23 mouse cellular contexts compared by ENCODE assay signal in genomic region chr17:49304461-49304860, GRCm38 (mm10).
DNase-seq lines count a peak whose midpoint lies in the region; ATAC-seq and TF ChIP-seq lines count a peak whose summit lies in the region.
"Had no signal": no experiment of that assay in that cellular context is flagged by ENCODE, and none has a peak within 500 bp of the region (broad histone marks: within the 10 kb centered on the region; RNA-seq: fewer than 3 reads in every experiment).

No protein-coding gene starts in this region.

- TF ChIP-seq POLR2A in liver, adult 2 months (IDR thresholded peaks at IDR 0.05; ENCODE audit: extremely low read depth, insufficient read depth, low read length), result no peak

- no peak overlapping the region for H3K9ac ChIP-seq in liver, adult 2 months (ENCODE audit: low read depth, low read length)
- H3K9ac ChIP-seq in liver, embryonic 11.5 days (ENCODE audit: low read depth, low read length), result no peak overlapping the region
- H3K9ac ChIP-seq in midbrain, postnatal 0 days (replicated peaks; ENCODE audit: low read length, poor library complexity, severe bottlenecking), result no peak overlapping the region
- H3K9ac ChIP-seq: heart, embryonic 15.5 days; limb, embryonic 15.5 days; lung, embryonic 14.5 days; neural tube, embryonic 13.5 days had no signal

- no peak for DNase-seq in gastrocnemius, adult 2 months
- DNase-seq in gastrocnemius, adult 8-10 months (ENCODE audit: low spot score in 2 of 2), result no peak
- DNase-seq in liver, adult 2 months (ENCODE audit: extremely low read depth, low read depth, low spot score), result no peak
- DNase-seq in liver, embryonic 11.5 days (ENCODE audit: low spot score), result no peak
- DNase-seq in midbrain, postnatal 0 days (ENCODE audit: low spot score), result peak; percentile 40
- DNase-seq in midbrain, embryonic 10.5 days (ENCODE audit: low spot score), result no peak
- DNase-seq in ovary, postnatal 10 days (ENCODE audit: low spot score), result no peak
- DNase-seq: adrenal gland, postnatal 25 days; cerebellum, adult 11 months; cerebellum, adult 9-11 months; heart, postnatal 36 days; left cerebral cortex, postnatal 4 days; lung, embryonic 14.5 days; lung, postnatal 36 days; thymus, adult 18-20 months; thymus, postnatal 36 days had no signal

- TF ChIP-seq CTCF in gastrocnemius, adult 2 months (IDR thresholded peaks at IDR 0.05), result no peak
- TF ChIP-seq CTCF in liver, adult 2 months (IDR thresholded peaks at IDR 0.05; ENCODE audit: low read depth, low read length), result no peak
- no peak for TF ChIP-seq CTCF in midbrain, postnatal 0 days (IDR thresholded peaks at IDR 0.05)

- no peaks in the 10 kb centered on the region for H3K9me3 ChIP-seq in liver, embryonic 11.5 days (ENCODE audit: control insufficient read depth, low read length)
- no peaks in the 10 kb centered on the region for H3K9me3 ChIP-seq in midbrain, postnatal 0 days (ENCODE audit: low read length)
- no peaks in the 10 kb centered on the region for H3K9me3 ChIP-seq in midbrain, embryonic 10.5 days (replicated peaks)
- H3K9me3 ChIP-seq: heart, embryonic 15.5 days; limb, embryonic 15.5 days; neural tube, embryonic 13.5 days had no signal

- no peak overlapping the region for H3K4me2 ChIP-seq in liver, embryonic 11.5 days
- H3K4me2 ChIP-seq in midbrain, postnatal 0 days (ENCODE audit: low read depth, low read length, poor library complexity, severe bottlenecking), result no peak overlapping the region
- H3K4me2 ChIP-seq: heart, embryonic 15.5 days; limb, embryonic 15.5 days; lung, embryonic 14.5 days; neural tube, embryonic 13.5 days had no signal

- WGBS in liver, adult 2 months, result 60% methylated on average over 3 of the region's 3 CpGs
- 84% methylated on average over 3 of the region's 3 CpGs for WGBS in liver, embryonic 11.5 days
- 64% methylated on average over 3 of the region's 3 CpGs for WGBS in midbrain, postnatal 0 days
- 74% methylated on average over 3 of the region's 3 CpGs for WGBS in midbrain, embryonic 10.5 days

- H3K4me3 ChIP-seq in gastrocnemius, adult 2 months, result no peak overlapping the region
- H3K4me3 ChIP-seq in liver, adult 2 months (ENCODE audit: insufficient read depth, low read depth, low read length), result no peak overlapping the region
- no peak overlapping the region for H3K4me3 ChIP-seq in liver, embryonic 11.5 days (ENCODE audit: low read depth, low read length)
- H3K4me3 ChIP-seq in midbrain, postnatal 0 days (ENCODE audit: low read depth, low read length), result no peak overlapping the region
- H3K4me3 ChIP-seq in midbrain, embryonic 10.5 days, result no peak overlapping the region
- H3K4me3 ChIP-seq: forebrain, embryonic 10.5 days; heart, embryonic 15.5 days; limb, embryonic 15.5 days; megakaryocyte, embryonic 14.5 days; myocyte; neural tube, embryonic 13.5 days had no signal

- intact Hi-C loops in gastrocnemius, adult 2 months (cut with DNase I), result no loop called here

- H3K27me3 ChIP-seq in liver, adult 2 months (ENCODE audit: control insufficient read depth, insufficient read depth, low read length), result no peaks in the 10 kb centered on the region
- no peaks in the 10 kb centered on the region for H3K27me3 ChIP-seq in liver, embryonic 11.5 days (replicated peaks; ENCODE audit: control insufficient read depth, insufficient read depth, low read length)
- no peaks in the 10 kb centered on the region for H3K27me3 ChIP-seq in midbrain, postnatal 0 days (ENCODE audit: insufficient read depth, low read length)
- no peaks in the 10 kb centered on the region for H3K27me3 ChIP-seq in midbrain, embryonic 10.5 days (ENCODE audit: low read depth, poor library complexity, severe bottlenecking)
- H3K27me3 ChIP-seq: heart, embryonic 15.5 days; limb, embryonic 15.5 days; megakaryocyte, embryonic 14.5 days; neural tube, embryonic 13.5 days had no signal

- H3K36me3 ChIP-seq in liver, adult 2 months (ENCODE audit: control insufficient read depth, insufficient read depth, low read length), result no peaks in the 10 kb centered on the region
- no peaks in the 10 kb centered on the region for H3K36me3 ChIP-seq in liver, embryonic 11.5 days (ENCODE audit: control insufficient read depth, insufficient read depth, low read length)
- no peaks in the 10 kb centered on the region for H3K36me3 ChIP-seq in midbrain, postnatal 0 days (ENCODE audit: insufficient read depth, low read length)
- H3K36me3 ChIP-seq in midbrain, embryonic 10.5 days, result no peaks in the 10 kb centered on the region
- H3K36me3 ChIP-seq: forebrain, embryonic 10.5 days; heart, embryonic 15.5 days; limb, embryonic 15.5 days; neural tube, embryonic 13.5 days had no signal

- no peaks in the 10 kb centered on the region for H3K79me2 ChIP-seq in liver, adult 2 months (ENCODE audit: control insufficient read depth, insufficient read depth, low read length)

- H3K27ac ChIP-seq in gastrocnemius, adult 2 months, result peak overlapping the region; percentile 38; the same call in 1 of the 2 replicates
- H3K27ac ChIP-seq in liver, adult 2 months (replicated peaks; ENCODE audit: insufficient read depth, low read depth, low read length), result peak overlapping the region; percentile 90
- no peak overlapping the region for H3K27ac ChIP-seq in liver, embryonic 11.5 days (ENCODE audit: low read depth, low read length)
- H3K27ac ChIP-seq in midbrain, postnatal 0 days (ENCODE audit: low read depth, low read length), result no peak overlapping the region
- no peak overlapping the region for H3K27ac ChIP-seq in midbrain, embryonic 10.5 days (replicated peaks)
- H3K27ac ChIP-seq: forebrain, embryonic 10.5 days; heart, embryonic 15.5 days; limb, embryonic 15.5 days; neural tube, embryonic 13.5 days had no signal

- no peak for ATAC-seq in liver, embryonic 11.5 days (replicated peaks; ENCODE audit: low FRiP score)
- ATAC-seq in midbrain, postnatal 0 days (ENCODE audit: low FRiP score), result no peak
- ATAC-seq: CD4-positive, CD25-positive, alpha-beta regulatory T cell, adult 4 months had no signal

- peaks cover 16% of the 10 kb centered on the region for H3K4me1 ChIP-seq in liver, adult 2 months (ENCODE audit: control insufficient read depth, insufficient read depth, low read length)
- no peaks in the 10 kb centered on the region for H3K4me1 ChIP-seq in liver, embryonic 11.5 days (replicated peaks; ENCODE audit: control insufficient read depth, insufficient read depth, low read length)
- H3K4me1 ChIP-seq in midbrain, postnatal 0 days (ENCODE audit: insufficient read depth, low read length), result no peaks in the 10 kb centered on the region
- peaks cover 5% of the 10 kb centered on the region for H3K4me1 ChIP-seq in midbrain, embryonic 10.5 days
- H3K4me1 ChIP-seq: heart, embryonic 15.5 days; limb, embryonic 15.5 days; megakaryocyte, embryonic 14.5 days had no signal

Comparison
In these comparisons a context has a peak if more than half of its experiments do, and no peak if none do; other contexts are left out.
1. H3K27ac ChIP-seq: peak in gastrocnemius, adult 2 months (single experiment) and liver, adult 2 months (single experiment); none in liver, embryonic 11.5 days (single experiment), midbrain, postnatal 0 days (single experiment) and midbrain, embryonic 10.5 days (single experiment).